Mouse (Mus musculus) midbrain, embryonic 15.5 days (tissue): ENCODE data around the gene Gm49321. TPM values are rescaled to one million over a fixed set of nuclear protein-coding genes. Genes with fewer than 3 reads are reported as not detected.

ENCODE experiments used
- ATAC-seq: fragments of 200-750 bp; cut with Nextera tagmentation; replicated peaks from 2 replicates; pipeline ENCODE4 v1.8.0; 2017; ENCODE audit warnings: moderate TSS enrichment
- H3K27ac ChIP-seq: fragments of 300-500 bp; sonication (generic); 2 replicates; pipeline ENCODE4 v1.5.1; 2015; ENCODE audit warnings: mild to moderate bottlenecking, inconsistent platforms
- H3K27me3 ChIP-seq: fragments of 300-500 bp; sonication (generic); replicated peaks from 2 replicates; pipeline ENCODE4 v1.6.1; 2015; ENCODE audit warnings: inconsistent platforms
- H3K36me3 ChIP-seq: fragments of 300-500 bp; sonication (generic); replicated peaks from 2 replicates; pipeline ENCODE4 v1.6.1; 2015; ENCODE audit warnings: inconsistent platforms
- H3K4me1 ChIP-seq: fragments of 300-500 bp; sonication (generic); 2 replicates; pipeline ENCODE4 v1.6.1; 2015; ENCODE audit warnings: inconsistent platforms
- H3K4me2 ChIP-seq: fragments of 300-500 bp; sonication (generic); 2 replicates; pipeline ENCODE4 v1.6.1; 2015; ENCODE audit warnings: inconsistent platforms, mild to moderate bottlenecking, moderate library complexity
- H3K4me3 ChIP-seq: fragments of 300-500 bp; sonication (generic); 2 replicates; pipeline ENCODE4 v1.5.1; 2015; ENCODE audit warnings: mild to moderate bottlenecking, inconsistent platforms
- H3K9ac ChIP-seq: fragments of 300-500 bp; sonication (generic); 2 replicates; pipeline ENCODE4 v1.6.1; 2015; ENCODE audit warnings: mild to moderate bottlenecking, inconsistent platforms
- H3K9me3 ChIP-seq: fragments of 300-500 bp; sonication (generic); 2 replicates; pipeline ENCODE4 v1.6.1; 2016; ENCODE audit warnings: inconsistent platforms
- WGBS: fragments of 180-500 bp; shearing (Covaris S2); methylation state at CpG from one replicate; pipeline ENCODE4 v1.1.7; 2015; ENCODE audit warnings: mixed read lengths; 5-methylcytosine and 5-hydroxymethylcytosine counted together
- polyA plus RNA-seq: library from polyadenylated mRNA; unstranded; fragments of >200 nt; fragmentation: Nextera tagmentation; extraction: Ambion mirVana; gene quantifications from 2 replicates; pipeline ENCODE4 v1.2.1, GENCODE M21; 2015

Gm49321 gene
- polyA plus RNA-seq, 1 experiment from 2014 or later, result 26.1 TPM

DNA sequence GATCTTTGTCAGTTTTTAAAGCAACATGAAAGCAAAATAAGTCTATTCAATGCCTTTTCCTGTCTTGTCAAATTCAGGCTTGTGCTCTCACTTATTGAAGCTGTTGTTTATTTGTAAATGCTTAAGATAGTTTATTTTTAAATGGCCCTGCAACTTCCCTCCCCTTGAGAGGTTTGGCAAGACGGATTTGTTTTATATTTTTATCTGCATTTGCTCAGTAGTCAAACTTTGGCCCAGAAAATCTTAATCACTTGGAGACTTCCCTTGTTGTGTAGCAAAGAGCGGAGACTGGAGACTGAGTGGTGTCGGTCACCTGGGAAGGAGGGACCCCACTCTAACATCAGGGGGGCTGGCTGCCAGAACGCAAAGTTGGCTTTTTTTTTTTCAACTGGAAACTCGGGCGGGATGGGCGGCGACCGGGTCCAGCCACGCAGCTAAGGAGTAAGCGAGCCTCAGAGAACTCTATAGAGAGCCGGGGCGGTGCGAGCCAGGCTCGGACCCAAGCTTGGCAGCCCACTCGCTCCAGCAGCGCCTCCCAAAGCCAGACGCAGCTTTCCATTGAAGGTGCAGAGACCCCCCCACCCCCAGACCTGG, 30.3 kb upstream of the Gm49321 start:
- Histone ChIP-seq H3K4me1 (peaks cover 22% of the 10 kb centered on the region), H3K9ac (peak overlapping the region; percentile 45), H3K27me3 (no peaks in the 10 kb centered on the region), H3K4me2 (peak overlapping the region; percentile 67), H3K36me3 (no peaks in the 10 kb centered on the region), H3K9me3 (no peaks in the 10 kb centered on the region), H3K4me3 (peak overlapping the region; percentile 90), H3K27ac (peak overlapping the region; percentile 79)
- ATAC-seq, result no peak
- 1% methylated on average over 18 of the region's 18 CpGs for WGBS

DNA sequence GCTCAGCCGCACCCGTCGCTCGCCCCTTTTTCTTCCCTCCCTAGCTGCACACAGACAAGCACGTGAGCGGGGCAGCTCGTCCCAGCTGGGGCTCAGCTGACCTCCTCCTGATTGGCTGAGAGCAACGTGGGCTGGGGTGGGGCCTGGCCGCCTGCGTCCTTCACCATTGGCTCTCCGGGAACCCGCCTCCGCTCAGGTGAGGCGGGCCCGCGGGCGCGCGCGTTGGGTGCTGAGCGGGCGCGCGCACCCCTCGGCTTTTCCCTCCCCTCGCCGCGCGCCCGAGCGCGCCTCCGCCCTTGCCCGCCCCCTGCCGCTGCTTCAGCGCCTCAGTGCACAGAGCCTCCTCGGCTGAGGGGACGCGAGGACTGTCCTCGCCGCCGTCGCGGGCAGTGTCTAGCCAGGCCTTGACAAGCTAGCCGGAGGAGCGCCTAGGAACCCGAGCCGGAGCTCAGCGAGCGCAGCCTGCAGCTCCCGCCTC, 29.7 kb upstream of the Gm49321 start:
- peak overlapping the region; percentile 99 for H3K27ac ChIP-seq
- peaks cover 22% of the 10 kb centered on the region for H3K4me1 ChIP-seq
- ATAC-seq, result peak; percentile 99
- H3K4me3 ChIP-seq, result peak overlapping the region; percentile 90
- no peaks in the 10 kb centered on the region for H3K36me3 ChIP-seq
- WGBS, result under 1% methylated on average over 49 of the region's 51 CpGs
- no peaks in the 10 kb centered on the region for H3K9me3 ChIP-seq
- H3K4me2 ChIP-seq, result peak overlapping the region; percentile 67
- H3K27me3 ChIP-seq, result no peaks in the 10 kb centered on the region
- peak overlapping the region; percentile 98 for H3K9ac ChIP-seq

DNA sequence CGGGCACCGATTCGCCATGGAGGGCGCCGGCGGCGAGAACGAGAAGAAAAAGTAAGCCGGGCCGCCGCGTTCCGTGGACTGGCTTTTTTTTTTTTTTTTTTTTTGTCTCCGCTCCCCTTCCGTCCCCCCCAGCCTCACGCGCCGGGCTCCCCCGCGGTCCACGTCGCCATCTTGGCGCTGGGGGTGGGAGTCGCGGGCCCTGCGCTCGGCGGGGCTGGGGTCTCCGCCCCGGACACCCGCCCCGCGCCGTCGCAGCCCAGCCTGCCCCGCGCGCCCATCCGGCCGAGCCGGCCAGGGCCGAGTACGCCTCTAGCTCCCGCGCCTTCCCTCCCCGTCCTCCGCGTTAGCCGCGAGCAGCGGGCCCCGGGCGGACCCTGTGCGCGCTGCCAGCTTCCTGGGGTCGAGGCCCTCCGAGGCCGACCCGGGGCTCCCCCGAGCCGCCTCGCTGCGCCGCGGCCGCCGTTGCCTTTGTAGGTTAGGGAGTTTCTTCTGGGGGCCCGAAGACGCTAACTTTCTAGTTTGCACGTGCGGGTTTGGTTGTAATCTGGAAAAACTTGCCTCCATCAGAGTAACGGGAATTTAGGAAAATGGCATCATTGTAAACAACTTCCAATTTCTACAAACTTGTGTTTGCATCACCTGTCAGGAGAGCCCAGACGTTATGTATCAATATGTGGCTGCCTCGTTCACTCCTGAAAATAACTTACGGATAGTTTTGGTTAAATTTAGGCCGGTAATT, 29.0 kb upstream of the Gm49321 start:
- ATAC-seq, result peak; percentile 75
- Histone ChIP-seq H3K9me3 (no peaks in the 10 kb centered on the region), H3K36me3 (no peaks in the 10 kb centered on the region), H3K27me3 (no peaks in the 10 kb centered on the region), H3K4me1 (peaks cover 22% of the 10 kb centered on the region), H3K9ac (peak overlapping the region; percentile 98), H3K27ac (peak overlapping the region; percentile 99), H3K4me3 (peak overlapping the region; percentile 90), H3K4me2 (peak overlapping the region; percentile 67)
- WGBS, result under 1% methylated on average over 61 of the region's 76 CpGs

DNA sequence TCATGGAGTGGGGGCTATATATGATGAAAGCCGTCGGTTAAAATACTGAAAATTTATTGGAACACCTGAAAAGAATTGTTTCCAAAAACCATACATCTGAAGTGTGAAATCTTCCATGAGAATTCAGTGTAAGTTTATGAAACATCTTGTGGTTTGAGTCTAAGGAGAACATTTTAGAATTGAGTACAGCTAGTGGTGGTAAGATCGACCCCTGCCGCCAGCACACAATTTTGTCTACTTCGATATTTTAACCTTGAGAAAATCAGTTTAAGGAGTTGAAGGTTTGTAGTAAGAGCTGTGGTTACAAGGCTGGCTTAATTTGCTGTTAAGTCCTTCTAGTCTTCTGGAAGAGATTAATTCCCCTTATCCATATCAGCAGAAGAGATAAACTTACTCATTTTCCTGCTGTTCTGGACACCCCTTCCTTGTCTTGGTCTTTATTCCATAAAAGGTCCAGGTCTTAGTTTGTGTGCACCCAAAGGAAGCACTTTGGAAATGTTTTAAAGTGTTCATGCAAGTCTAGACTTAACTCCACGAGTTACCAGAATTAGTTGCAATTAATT, 28.4 kb upstream of the Gm49321 start:
- H3K9ac ChIP-seq, result peak overlapping the region; percentile 98; the same call in 1 of the 2 replicates
- H3K4me1 ChIP-seq, result peaks cover 22% of the 10 kb centered on the region
- no peaks in the 10 kb centered on the region for H3K36me3 ChIP-seq
- peak overlapping the region; percentile 67 for H3K4me2 ChIP-seq
- no peaks in the 10 kb centered on the region for H3K27me3 ChIP-seq
- no peak for ATAC-seq
- H3K27ac ChIP-seq, result no peak overlapping the region
- peak overlapping the region; percentile 90 for H3K4me3 ChIP-seq
- no peaks in the 10 kb centered on the region for H3K9me3 ChIP-seq
- WGBS, result 5% methylated on average over 6 of the region's 6 CpGs

DNA sequence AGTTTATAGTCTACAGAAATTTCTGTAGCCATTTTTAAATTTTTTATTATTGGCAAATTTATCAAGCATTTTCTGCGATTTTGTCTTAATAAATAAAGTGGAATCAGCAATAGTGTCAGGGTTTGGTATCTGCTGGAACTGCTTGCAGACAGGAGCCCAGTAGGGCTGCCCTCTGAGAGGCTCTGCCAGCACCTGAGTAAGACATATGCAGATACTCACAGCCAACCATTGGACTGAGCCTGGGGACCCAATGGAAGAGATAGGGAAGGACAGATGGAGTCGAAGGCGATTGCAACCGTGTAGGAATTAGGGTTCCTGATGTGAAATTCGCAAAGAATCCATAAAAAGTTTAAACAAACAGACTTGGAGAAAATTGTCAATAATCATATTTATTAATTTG, 19.0 kb upstream of the Gm49321 start:
- Histone ChIP-seq H3K36me3 (no peaks in the 10 kb centered on the region), H3K27me3 (no peaks in the 10 kb centered on the region), H3K9me3 (no peaks in the 10 kb centered on the region), H3K9ac (no peak overlapping the region), H3K27ac (no peak overlapping the region), H3K4me3 (no peak overlapping the region), H3K4me2 (no peak overlapping the region), H3K4me1 (no peaks in the 10 kb centered on the region)
- 94% methylated on average over 5 of the region's 5 CpGs for WGBS
- ATAC-seq, result no peak

DNA sequence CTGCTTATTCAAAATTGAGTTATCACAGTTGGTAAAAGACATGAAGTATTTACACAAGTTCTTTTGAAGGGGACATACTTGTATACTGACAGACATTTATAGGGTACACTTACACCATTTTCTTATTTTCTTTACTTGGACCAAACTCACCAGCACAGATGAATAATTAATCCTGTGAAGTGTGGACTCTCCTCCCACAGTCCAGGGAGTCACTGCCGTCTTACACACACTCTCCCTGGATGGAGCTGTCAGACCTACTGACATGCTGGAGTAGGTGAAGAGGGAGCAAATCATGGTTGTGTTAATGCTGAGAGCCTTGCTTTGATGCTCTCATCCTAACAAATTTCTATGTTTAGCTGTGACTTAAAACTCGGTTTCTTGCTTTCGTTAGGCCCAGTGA, 7.2 kb upstream of the Gm49321 start:
- Histone ChIP-seq H3K27me3 (no peaks in the 10 kb centered on the region), H3K36me3 (peaks cover 26% of the 10 kb centered on the region), H3K4me2 (no peak overlapping the region), H3K27ac (no peak overlapping the region), H3K9me3 (no peaks in the 10 kb centered on the region), H3K9ac (no peak overlapping the region), H3K4me3 (no peak overlapping the region), H3K4me1 (no peaks in the 10 kb centered on the region)
- WGBS, result 78% methylated on average over 3 of the region's 3 CpGs
- ATAC-seq, result no peak

DNA sequence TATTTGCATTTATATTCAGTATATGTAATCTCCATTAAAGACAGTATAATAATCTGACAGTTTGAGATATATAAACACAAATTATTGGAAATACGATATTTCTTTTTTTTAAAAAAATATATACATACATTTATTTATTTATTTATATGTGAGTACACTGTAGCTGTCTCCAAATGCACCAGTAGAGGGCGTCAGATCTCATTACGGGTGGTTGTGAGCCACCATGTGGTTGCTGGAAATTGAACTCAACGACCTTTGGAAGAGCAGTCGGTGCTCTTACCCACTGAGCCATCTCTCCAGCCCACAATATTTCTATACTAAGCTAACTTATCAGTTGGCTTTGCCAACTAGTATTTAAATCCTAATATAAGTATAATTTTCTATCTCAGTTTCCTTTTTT, 6.2 kb upstream of the Gm49321 start:
- Histone ChIP-seq H3K27ac (no peak overlapping the region), H3K36me3 (peaks cover 26% of the 10 kb centered on the region), H3K9me3 (no peaks in the 10 kb centered on the region), H3K9ac (no peak overlapping the region), H3K27me3 (no peaks in the 10 kb centered on the region), H3K4me3 (no peak overlapping the region), H3K4me2 (no peak overlapping the region), H3K4me1 (no peaks in the 10 kb centered on the region)
- ATAC-seq, result no peak
- WGBS, result 56% methylated on average over 5 of the region's 5 CpGs

DNA sequence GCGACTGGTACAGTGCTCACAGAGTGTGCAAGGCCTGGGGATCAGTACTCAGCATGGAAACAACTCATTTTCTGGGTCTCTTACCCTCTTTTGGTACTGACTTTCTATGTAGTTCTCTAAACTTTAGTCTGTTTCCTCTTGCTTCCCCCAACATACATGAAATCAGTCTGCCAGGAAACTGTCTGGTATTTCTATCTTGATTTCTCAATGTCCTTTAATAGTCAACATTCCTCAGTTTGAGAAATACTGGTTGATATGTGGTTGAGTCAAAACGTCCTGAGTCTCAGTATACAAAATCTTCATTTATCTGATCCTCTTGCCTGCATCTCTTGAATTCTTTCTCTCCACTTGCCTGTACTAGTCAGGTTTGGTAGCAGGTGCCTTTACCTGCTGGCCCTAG, 2.9 kb upstream of the Gm49321 start:
- no peak overlapping the region for H3K4me3 ChIP-seq
- no peak overlapping the region for H3K9ac ChIP-seq
- H3K9me3 ChIP-seq, result no peaks in the 10 kb centered on the region
- WGBS, result 88% methylated on average over 2 of the region's 2 CpGs
- H3K27ac ChIP-seq, result no peak overlapping the region
- H3K4me1 ChIP-seq, result no peaks in the 10 kb centered on the region
- H3K27me3 ChIP-seq, result no peaks in the 10 kb centered on the region
- peaks cover 33% of the 10 kb centered on the region for H3K36me3 ChIP-seq
- no peak for ATAC-seq
- H3K4me2 ChIP-seq, result no peak overlapping the region

DNA sequence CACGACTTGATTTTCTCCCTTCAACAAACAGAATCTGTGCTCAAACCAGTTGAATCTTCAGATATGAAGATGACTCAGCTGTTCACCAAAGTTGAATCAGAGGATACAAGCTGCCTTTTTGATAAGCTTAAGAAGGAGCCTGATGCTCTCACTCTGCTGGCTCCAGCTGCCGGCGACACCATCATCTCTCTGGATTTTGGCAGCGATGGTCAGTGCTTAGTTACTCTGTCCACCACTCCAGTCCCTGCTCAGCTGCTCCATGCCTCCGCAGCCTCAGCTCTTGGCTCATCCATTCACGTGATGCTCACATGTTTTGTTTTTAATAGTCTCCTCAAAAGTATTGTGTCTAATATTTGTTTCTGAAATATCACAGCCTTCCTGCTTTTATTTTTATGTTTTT, 2.1 kb downstream of the Gm49321 start:
- Histone ChIP-seq H3K36me3 (peaks cover 41% of the 10 kb centered on the region; the same call in 1 of the 2 replicates), H3K27ac (no peak overlapping the region), H3K4me2 (no peak overlapping the region), H3K4me1 (no peaks in the 10 kb centered on the region), H3K9me3 (no peaks in the 10 kb centered on the region), H3K9ac (no peak overlapping the region), H3K27me3 (no peaks in the 10 kb centered on the region), H3K4me3 (no peak overlapping the region)
- 94% methylated on average over 6 of the region's 6 CpGs for WGBS
- no peak for ATAC-seq

DNA sequence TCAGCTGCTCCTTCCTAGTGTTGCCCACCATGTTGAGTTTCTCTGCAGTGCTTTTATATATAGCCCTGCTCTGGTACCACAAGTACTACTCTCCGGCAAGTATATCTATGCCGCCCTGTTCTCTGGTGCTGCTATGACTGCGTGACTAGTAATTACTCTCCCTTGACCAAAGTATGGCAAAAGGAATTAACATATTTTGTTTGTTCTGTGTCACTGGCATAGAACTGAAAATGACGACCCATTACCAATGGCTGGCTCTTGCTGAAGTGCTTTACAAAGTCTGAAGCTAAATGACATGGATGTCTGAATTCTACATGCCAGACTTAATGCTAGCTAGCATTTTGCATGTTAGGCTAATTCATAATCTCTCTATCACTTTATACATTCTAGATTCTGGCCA, 11.0 kb downstream of the Gm49321 start:
- Histone ChIP-seq H3K4me3 (no peak overlapping the region), H3K36me3 (peaks cover 16% of the 10 kb centered on the region; the same call in 1 of the 2 replicates), H3K9ac (no peak overlapping the region), H3K4me1 (peaks cover 9% of the 10 kb centered on the region), H3K9me3 (no peaks in the 10 kb centered on the region), H3K27me3 (0 out of 2 replicates have a peak, but pooled peaks cover 7% of the 10 kb centered on the region), H3K27ac (no peak overlapping the region), H3K4me2 (no peak overlapping the region)
- no peak for ATAC-seq
- WGBS, result 89% methylated on average over 4 of the region's 4 CpGs

DNA sequence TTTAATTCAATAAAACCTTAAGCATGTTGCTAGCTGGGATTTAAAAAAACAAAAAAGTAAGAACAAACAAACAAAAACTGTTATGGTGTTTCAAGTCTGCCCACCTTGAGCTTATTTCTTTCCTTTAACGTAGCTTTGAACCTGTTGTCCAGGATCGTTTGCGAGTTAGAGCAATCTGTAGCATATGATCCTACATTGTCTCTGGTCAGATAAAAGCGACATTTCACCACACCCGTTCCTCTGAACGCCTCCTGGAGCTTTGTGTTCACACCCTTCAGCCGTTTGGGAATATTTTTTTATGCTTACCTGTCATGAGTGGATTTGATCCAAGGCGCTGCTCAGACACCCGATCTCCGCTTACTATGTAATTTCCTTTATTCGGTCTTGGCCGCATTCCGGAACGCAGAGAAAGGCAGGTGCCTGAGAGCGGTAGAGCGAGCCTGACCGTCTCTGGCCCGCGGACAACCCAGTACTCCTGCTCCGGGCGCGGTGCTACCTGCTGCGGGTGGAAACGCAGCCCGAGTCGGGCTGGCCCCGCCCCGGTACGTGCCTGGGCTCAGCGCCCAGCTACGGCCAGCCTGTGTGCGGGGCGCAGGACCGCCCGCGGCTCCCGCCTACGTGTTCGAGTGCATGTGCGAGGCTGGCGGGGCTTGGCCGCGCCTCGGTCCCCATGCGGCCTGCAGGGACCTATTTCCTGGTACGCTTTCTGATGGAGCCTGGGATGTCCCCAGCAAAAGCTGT, 12.0 kb downstream of the Gm49321 start:
- Histone ChIP-seq H3K27ac (0 out of 2 replicates have a peak overlapping the region, but pooled peaks have one; percentile 2), H3K4me2 (peak overlapping the region; percentile 81), H3K4me1 (peaks cover 13% of the 10 kb centered on the region), H3K9me3 (no peaks in the 10 kb centered on the region), H3K4me3 (peak overlapping the region; percentile 42), H3K9ac (peak overlapping the region; percentile 47), H3K27me3 (0 out of 2 replicates have a peak, but pooled peaks cover 7% of the 10 kb centered on the region), H3K36me3 (peaks cover 9% of the 10 kb centered on the region; the same call in 1 of the 2 replicates)
- WGBS, result 6% methylated on average over 46 of the region's 46 CpGs
- ATAC-seq, result peak; percentile 89

DNA sequence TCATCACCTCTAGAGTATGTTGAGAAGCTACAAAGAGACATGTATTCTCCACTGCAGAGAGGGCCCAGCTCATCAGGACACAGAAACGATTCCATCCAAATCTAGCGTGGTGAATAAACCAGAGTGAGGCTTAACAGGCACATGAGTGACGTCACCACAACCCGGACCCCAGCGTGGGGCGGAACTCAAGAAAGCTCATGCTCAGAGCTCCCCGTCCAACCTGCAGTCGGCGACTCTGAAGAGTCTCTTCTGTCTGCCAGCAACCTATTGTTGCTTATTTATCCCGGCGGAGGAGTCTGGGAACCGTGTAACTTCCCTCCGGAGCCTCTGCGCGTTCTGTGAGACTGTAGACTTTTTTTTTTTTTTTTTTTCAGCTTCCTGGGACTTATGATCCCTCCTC, 15.4 kb downstream of the Gm49321 start:
- Histone ChIP-seq H3K27me3 (0 out of 2 replicates have a peak, but pooled peaks cover 7% of the 10 kb centered on the region), H3K27ac (no peak overlapping the region), H3K4me2 (peak overlapping the region; percentile 49), H3K4me3 (peak overlapping the region; percentile 27), H3K36me3 (no peaks in the 10 kb centered on the region), H3K4me1 (peaks cover 13% of the 10 kb centered on the region), H3K9ac (no peak overlapping the region), H3K9me3 (no peaks in the 10 kb centered on the region)
- WGBS, result 5% methylated on average over 15 of the region's 15 CpGs
- peak; percentile 53; the same call in 1 of the 2 replicates for ATAC-seq
